Comparison of ENCODE assay signal across 17 mouse cellular contexts in the genomic region with DNA sequence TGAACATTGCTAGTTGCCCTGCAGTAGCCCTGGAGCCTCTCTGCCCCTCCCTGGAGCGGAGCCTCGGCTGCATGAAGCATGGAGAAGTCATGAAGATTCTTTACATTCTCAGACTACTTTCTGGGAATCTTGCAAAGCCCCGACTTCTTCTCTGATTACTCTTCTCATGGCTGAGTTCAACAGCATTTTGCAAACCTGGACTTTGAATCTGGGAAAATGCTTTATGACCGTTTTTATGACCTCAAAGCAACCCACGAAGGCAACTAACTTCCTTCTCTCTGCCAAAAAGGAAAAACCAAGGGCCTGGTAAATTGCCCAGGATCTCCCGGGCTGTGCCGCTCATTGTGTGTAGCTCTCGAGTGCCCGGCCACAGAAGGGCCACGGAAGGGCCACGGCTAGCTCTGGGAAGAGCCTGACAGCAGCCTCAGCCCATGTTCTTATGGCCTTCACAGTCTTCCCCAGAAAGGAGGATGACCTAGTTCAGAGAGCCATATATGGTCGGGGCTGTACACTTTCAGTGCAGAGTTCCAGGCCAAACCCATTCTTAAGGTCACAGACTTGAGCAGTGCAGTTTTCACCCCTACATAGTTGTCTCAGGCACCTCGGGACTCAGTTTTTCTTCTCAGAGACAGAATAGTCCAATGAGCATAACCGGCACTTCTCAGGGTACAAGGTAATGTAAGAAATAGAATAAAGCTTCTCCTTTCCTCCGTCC.
DNase-seq lines count a peak whose midpoint lies in the region; ATAC-seq lines count a peak whose summit lies in the region.
"Had no signal": no experiment of that assay in that cellular context is flagged by ENCODE, and none has a peak within 500 bp of the region (broad histone marks: within the 10 kb centered on the region; RNA-seq: fewer than 3 reads in every experiment).

No protein-coding gene starts in this region.

- intact Hi-C loops in left cerebral cortex, postnatal 36 days (cut with DNase I): no loop called here

- H3K4me3 ChIP-seq in kidney, embryonic 16.5 days (ENCODE audit: low read length): no peak overlapping the region
- H3K4me3 ChIP-seq: forebrain, embryonic 15.5 days; heart, embryonic 10.5 days; hindbrain, embryonic 15.5 days; left cerebral cortex, adult 2 months; midbrain, embryonic 12.5 days had no signal

- peaks cover 29% of the 10 kb centered on the region for H3K4me1 ChIP-seq in kidney, embryonic 16.5 days (ENCODE audit: insufficient read depth, low read length)

- H3K27ac ChIP-seq in kidney, embryonic 16.5 days (ENCODE audit: low read length): peak overlapping the region; percentile 13
- H3K27ac ChIP-seq: forebrain, embryonic 15.5 days; heart, embryonic 10.5 days; hindbrain, embryonic 15.5 days; left cerebral cortex, adult 2 months; macrophage; midbrain, embryonic 12.5 days had no signal

- no peaks in the 10 kb centered on the region for H3K9me3 ChIP-seq in kidney, embryonic 16.5 days (ENCODE audit: low read length)
- H3K9me3 ChIP-seq: forebrain, embryonic 15.5 days; heart, embryonic 10.5 days; hindbrain, embryonic 15.5 days; midbrain, embryonic 12.5 days had no signal

- 63% methylated on average over 15 of the region's 15 CpGs for WGBS in kidney, embryonic 16.5 days
- 20% methylated on average over 15 of the region's 15 CpGs for WGBS in large intestine, adult 2 months

- peak; percentile 47; the same call in 1 of the 2 replicates for ATAC-seq in kidney, embryonic 16.5 days (ENCODE audit: low FRiP score, low TSS enrichment)
- ATAC-seq: forebrain, embryonic 15.5 days had no signal

- H3K9ac ChIP-seq in kidney, embryonic 16.5 days (replicated peaks; ENCODE audit: low read length): no peak overlapping the region
- H3K9ac ChIP-seq: forebrain, embryonic 15.5 days; hindbrain, embryonic 15.5 days; midbrain, embryonic 12.5 days had no signal

- no peaks in the 10 kb centered on the region for H3K27me3 ChIP-seq in kidney, embryonic 16.5 days (ENCODE audit: insufficient read depth, low read length)
- H3K27me3 ChIP-seq: forebrain, embryonic 15.5 days; hindbrain, embryonic 15.5 days; midbrain, embryonic 12.5 days had no signal

- no peaks in the 10 kb centered on the region for H3K36me3 ChIP-seq in kidney, embryonic 16.5 days (ENCODE audit: insufficient read depth, low read length)
- H3K36me3 ChIP-seq: forebrain, embryonic 15.5 days; heart, embryonic 10.5 days; hindbrain, embryonic 15.5 days; midbrain, embryonic 12.5 days had no signal

- no peak overlapping the region for H3K4me2 ChIP-seq in kidney, embryonic 16.5 days (replicated peaks; ENCODE audit: low read depth, low read length)
- H3K4me2 ChIP-seq: forebrain, embryonic 15.5 days; hindbrain, embryonic 15.5 days; midbrain, embryonic 12.5 days had no signal

- no peak for DNase-seq in kidney, adult 18-20 months
- peak; percentile 4 for DNase-seq in right cerebral cortex, postnatal 14 days
- no peak for DNase-seq in right cerebral cortex, adult 18-20 months
- peak; percentile 81 for DNase-seq in large intestine, adult 2 months (ENCODE audit: low read depth, low spot score)
- DNase-seq in heart, adult 9 months (ENCODE audit: low spot score in 2 of 2): no peak
- no peak for DNase-seq in left cerebral cortex, postnatal 36 days (ENCODE audit: low spot score in 2 of 2)
- DNase-seq in frontal cortex, postnatal 10 days (ENCODE audit: low spot score in 2 of 2): no peak
- DNase-seq: adrenal gland, postnatal 36 days; cerebellum, postnatal 10 days; heart, postnatal 14 days had no signal

Comparison
In these comparisons a context has a peak if more than half of its experiments do, and no peak if none do; other contexts are left out.
1. DNase-seq: peak in right cerebral cortex, postnatal 14 days (single experiment) and large intestine, adult 2 months (single experiment); none in kidney, adult 18-20 months (single experiment), right cerebral cortex, adult 18-20 months (single experiment), heart, adult 9 months (0 of 2), left cerebral cortex, postnatal 36 days (0 of 2) and frontal cortex, postnatal 10 days (0 of 2).